Mouse (Mus musculus) thymus, adult 2 months (tissue): ENCODE data around the gene Cnot6.

Experiments used
- CTCF ChIP-seq: fragments of 200-500 bp; IDR thresholded peaks from 2 replicates; pipeline ENCODE4 v1.5.1; 2012; ENCODE audit warnings: mild to moderate bottlenecking, control low read depth, low read length, moderate library complexity, borderline replicate concordance; ENCODE audit not compliant: control insufficient read depth, poor library complexity, insufficient read depth; ENCODE audit errors: extremely low read depth
- POLR2A ChIP-seq: fragments of 200-500 bp; IDR thresholded peaks from 2 replicates; pipeline ENCODE4 v1.6.1; 2012; ENCODE audit warnings: mild to moderate bottlenecking, low read length, control low read depth, moderate library complexity; ENCODE audit not compliant: control insufficient read depth, poor library complexity, insufficient read depth; ENCODE audit errors: extremely low read depth

DNA sequence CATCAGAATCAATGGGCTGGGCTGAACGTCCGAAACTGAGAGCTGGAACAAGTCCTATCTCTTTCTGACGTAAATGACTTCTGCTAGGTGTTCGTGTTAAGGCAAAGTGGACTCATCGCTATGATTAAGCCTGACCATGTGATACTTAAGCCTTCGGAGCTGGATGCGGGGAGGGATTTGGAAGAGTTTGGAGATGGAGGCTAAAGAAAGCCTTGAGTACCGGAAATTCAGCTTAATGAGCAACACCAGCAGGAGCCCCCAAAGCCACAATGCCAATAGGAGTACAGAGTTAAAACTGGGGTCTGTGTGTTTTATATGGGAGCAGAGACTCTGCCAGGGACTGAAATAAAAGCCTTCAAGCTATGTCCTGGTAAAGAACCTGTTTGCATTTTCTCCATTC, 29.7 kb upstream of the Cnot6 start:
- TF ChIP-seq CTCF (no peak), POLR2A (no peak)
